Mouse (Mus musculus) CD8-positive naive resting alpha-beta T cell, adult 57 days (primary cell): Measurements from ENCODE around the gene Gm10775. TPM values are rescaled to one million over a fixed set of nuclear protein-coding genes. Genes with fewer than 3 reads are reported as not detected.

Experiments used
- total RNA-seq: library from RNA; stranded (reverse); gene quantifications from one replicate; pipeline ENCODE4 v1.2.4, GENCODE M21; 2023

The Gm10775 gene
- not detected for total RNA-seq

GRCm38 (mm10) chr13:65259239-65259638 is at the start of gene Gm10775:
Gm10775 (plus strand) TSS chr13:65259539.

GRCm38 (mm10) chr13:65278383-65279341 is 19.3 kb downstream of the Gm10775 start, which contains the start of gene Zfp369:
Zfp369 (plus strand) TSS chr13:65278814.

Other genes starting within 250 kb of the Gm10775 start
- not detected for gene Spata31d1c, start 226.5 kb upstream of the Gm10775 start, total RNA-seq
- gene Prss47, start 206.8 kb upstream of the Gm10775 start, total RNA-seq: 1.0 TPM
- gene Mfsd14b, start 146.6 kb upstream of the Gm10775 start, total RNA-seq: 36.7 TPM
- not detected for gene Olfr465-ps1, start 121.5 kb upstream of the Gm10775 start, total RNA-seq
- not detected for gene Olfr466, start 109.3 kb upstream of the Gm10775 start, total RNA-seq
- not detected for gene Nlrp4f, start 53.6 kb upstream of the Gm10775 start, total RNA-seq
- gene Zfp369, start 19.3 kb downstream of the Gm10775 start, total RNA-seq: 52.1 TPM